Mouse (Mus musculus) c-Kit-negative CD71-positive TER-119-positive erythroid progenitor cells, embryonic 14.5 days (primary cell): ENCODE results near the gene Dyrk3.
"Not testable (repeated sequence)": the region's sequence is repeated elsewhere in the genome, so short reads cannot be mapped to it uniquely, and the experiment has no call there.

Experiments
- DNase-seq: peaks from one replicate; pipeline ENCODE4 v3.0.0-alpha.2; 2013; ENCODE audit warnings: low read depth, low spot score

Gene Dyrk3

GRCm38 (mm10) chr1:131155456-131155855, 17.3 kb upstream of the Dyrk3 start:
- DNase-seq, result peak; percentile 54

GRCm38 (mm10) chr1:131153018-131153629, 15.0 kb upstream of the Dyrk3 start, which contains the start of gene Eif2d:
TSS of gene Eif2d (plus strand) at chr1:131153181.
- DNase-seq, result peak; percentile 75

- DNase-seq, result no peak
Observed at GRCm38 (mm10) chr1:131149496-131149895, 11.4 kb upstream of the Dyrk3 start.

GRCm38 (mm10) chr1:131146181-131146614, 8.1 kb upstream of the Dyrk3 start:
- no peak for DNase-seq

- DNase-seq, result not testable (repeated sequence)
Observed at GRCm38 (mm10) chr1:131145222-131145621, 7.1 kb upstream of the Dyrk3 start.

GRCm38 (mm10) chr1:131142472-131142871, 4.3 kb upstream of the Dyrk3 start:
- no peak for DNase-seq

GRCm38 (mm10) chr1:131141449-131141848, 3.3 kb upstream of the Dyrk3 start:
- DNase-seq, result no peak

GRCm38 (mm10) chr1:131139102-131140095, 1.3 kb upstream of the Dyrk3 start:
- no peak for DNase-seq

- DNase-seq, result no peak
Observed at GRCm38 (mm10) chr1:131137717-131138118, 422 bp downstream of the Dyrk3 start.

GRCm38 (mm10) chr1:131137111-131137510, 1.0 kb downstream of the Dyrk3 start:
- no peak for DNase-seq

- no peak for DNase-seq
Observed at GRCm38 (mm10) chr1:131135960-131136629, 2.0 kb downstream of the Dyrk3 start.

GRCm38 (mm10) chr1:131134942-131135522, 3.1 kb downstream of the Dyrk3 start:
- no peak for DNase-seq

- no peak for DNase-seq
Observed at GRCm38 (mm10) chr1:131134231-131134630, 3.9 kb downstream of the Dyrk3 start.

GRCm38 (mm10) chr1:131125987-131126744, 12.0 kb downstream of the Dyrk3 start:
- DNase-seq, result peak; percentile 85

- DNase-seq, result no peak
Observed at GRCm38 (mm10) chr1:131123522-131124265, 14.4 kb downstream of the Dyrk3 start.

GRCm38 (mm10) chr1:131121987-131122386, 16.2 kb downstream of the Dyrk3 start:
- no peak for DNase-seq

GRCm38 (mm10) chr1:131119026-131119425, 19.1 kb downstream of the Dyrk3 start:
- no peak for DNase-seq

- no peak for DNase-seq
Observed at GRCm38 (mm10) chr1:131118530-131118929, 19.6 kb downstream of the Dyrk3 start.

- no peak for DNase-seq
Observed at GRCm38 (mm10) chr1:131116430-131117011, 21.6 kb downstream of the Dyrk3 start.

GRCm38 (mm10) chr1:131115932-131116331, 22.2 kb downstream of the Dyrk3 start:
- DNase-seq, result peak; percentile 69
